Mouse (Mus musculus) midbrain, embryonic 10.5 days (tissue): ENCODE measurements around the gene Pum1. TPM values are rescaled to one million over a fixed set of nuclear protein-coding genes. Genes with fewer than 3 reads are reported as not detected.
A peak's percentile ranks its signal among the peaks of the same experiment; 100 is the strongest.
"Not testable (repeated sequence)": the region's sequence is repeated elsewhere in the genome, so short reads cannot be mapped to it uniquely, and the experiment has no call there.

Experiments
- DNase-seq: peaks from one replicate; pipeline ENCODE4 v3.0.0-alpha.2; 2017; ENCODE audit warnings: low spot score
- H3K27ac ChIP-seq: fragments of 300-500 bp; sonication (generic); replicated peaks from 2 replicates; pipeline ENCODE4 v1.5.1; 2016; ENCODE audit warnings: mild to moderate bottlenecking
- H3K27me3 ChIP-seq: fragments of 300-500 bp; sonication (generic); 2 replicates; pipeline ENCODE4 v1.6.1; 2016; ENCODE audit warnings: low read depth, mild to moderate bottlenecking; ENCODE audit not compliant: poor library complexity, severe bottlenecking
- H3K36me3 ChIP-seq: fragments of 300-500 bp; sonication (generic); 2 replicates; pipeline ENCODE4 v1.6.1; 2016; ENCODE audit warnings: mild to moderate bottlenecking, moderate library complexity
- H3K4me1 ChIP-seq: fragments of 300-500 bp; sonication (generic); 2 replicates; pipeline ENCODE4 v1.6.1; 2016
- H3K4me3 ChIP-seq: fragments of 300-500 bp; sonication (generic); 2 replicates; pipeline ENCODE4 v1.5.1; 2016; ENCODE audit warnings: mild to moderate bottlenecking, moderate library complexity
- H3K9me3 ChIP-seq: fragments of 300-500 bp; sonication (generic); replicated peaks from 2 replicates; pipeline ENCODE4 v1.6.1; 2016; ENCODE audit warnings: mild to moderate bottlenecking
- WGBS: fragments of 180-500 bp; shearing (Covaris S2); methylation state at CpG from one replicate; pipeline ENCODE4 v1.1.7; 2016; 5-methylcytosine and 5-hydroxymethylcytosine counted together
- polyA plus RNA-seq: library from polyadenylated mRNA; unstranded; fragments of >200 nt; fragmentation: Nextera tagmentation; extraction: Ambion mirVana; gene quantifications from 2 replicates; pipeline ENCODE4 v1.2.1, GENCODE M21; 2016

The Pum1 gene
- polyA plus RNA-seq: 117 and 126 TPM in 2 replicates

- peak; percentile 97 for DNase-seq
- H3K4me3 ChIP-seq: peak within 1 kb of the TSS; percentile 93
- H3K36me3 ChIP-seq: peaks cover 21% of the 10 kb centered on the region
- WGBS: under 1% methylated on average over 88 of the region's 90 CpGs
- peak within 1 kb of the TSS; percentile 99 for H3K27ac ChIP-seq
- no peaks in the 10 kb centered on the region for H3K27me3 ChIP-seq
- no peaks in the 10 kb centered on the region for H3K9me3 ChIP-seq
- H3K4me1 ChIP-seq: peaks cover 29% of the 10 kb centered on the region
Measured at GRCm38 (mm10) chr4:130662979-130663725, at the start of gene Pum1. Pum1 (plus strand) TSS chr4:130663321.

DNA sequence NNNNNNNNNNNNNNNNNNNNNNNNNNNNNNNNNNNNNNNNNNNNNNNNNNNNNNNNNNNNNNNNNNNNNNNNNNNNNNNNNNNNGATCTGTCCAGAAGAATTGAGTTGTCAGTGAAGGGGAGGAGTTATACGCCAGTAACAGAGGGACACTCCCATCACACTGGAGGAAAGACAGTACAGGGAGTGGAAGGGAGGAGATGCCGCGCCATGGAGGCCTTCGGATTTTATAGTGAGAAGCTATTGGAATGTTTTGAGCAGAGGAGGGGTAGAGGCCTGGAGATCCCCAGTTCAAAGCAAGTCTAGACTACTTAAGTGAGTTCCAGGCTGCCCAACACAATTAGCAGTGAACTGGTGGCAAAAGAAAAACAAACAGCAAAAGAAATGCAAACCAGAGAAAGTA lies 33.7 kb upstream of the Pum1 start:
- no peaks in the 10 kb centered on the region for H3K27me3 ChIP-seq
- WGBS: 9% methylated on average over 4 of the region's 4 CpGs
- peaks cover 7% of the 10 kb centered on the region for H3K4me1 ChIP-seq
- peak; percentile 44 for DNase-seq
- no peaks in the 10 kb centered on the region for H3K36me3 ChIP-seq
- peak overlapping the region; percentile 38 for H3K4me3 ChIP-seq
- H3K27ac ChIP-seq: peak overlapping the region; percentile 76
- no peaks in the 10 kb centered on the region for H3K9me3 ChIP-seq

DNA sequence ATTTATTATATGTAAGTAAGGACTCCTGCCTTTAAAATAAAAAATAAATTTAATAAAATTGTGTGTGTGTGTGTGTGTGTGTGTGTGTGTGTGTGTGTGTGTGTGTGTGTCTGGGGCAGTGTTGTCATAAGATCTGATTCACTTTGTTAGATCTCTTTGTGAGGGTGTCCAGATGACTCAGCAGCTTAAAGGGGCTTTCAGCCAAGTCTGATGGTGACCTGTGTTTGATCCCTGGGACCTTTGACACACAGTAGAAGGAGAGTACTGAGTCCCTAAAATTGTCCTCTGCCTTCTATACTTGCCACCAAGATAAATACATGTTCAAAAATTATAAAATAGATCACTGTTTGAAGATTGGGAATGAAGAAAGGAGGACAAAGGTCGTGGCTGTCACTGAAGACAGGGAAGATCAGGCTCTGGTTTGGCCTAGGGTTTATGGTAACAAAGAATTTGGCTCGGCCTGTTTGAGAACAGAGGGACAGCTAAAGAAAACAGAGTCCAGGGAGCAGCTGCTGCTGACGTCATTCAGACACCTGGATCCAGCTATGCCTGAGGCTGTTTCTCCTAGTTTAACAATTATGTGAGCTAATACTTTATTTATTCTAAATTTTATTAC lies 32.8 kb upstream of the Pum1 start:
- Histone ChIP-seq H3K4me3 (no peak overlapping the region), H3K36me3 (no peaks in the 10 kb centered on the region), H3K27ac (no peak overlapping the region), H3K4me1 (peaks cover 7% of the 10 kb centered on the region), H3K9me3 (no peaks in the 10 kb centered on the region), H3K27me3 (no peaks in the 10 kb centered on the region)
- 57% methylated on average over 3 of the region's 3 CpGs for WGBS
- peak; percentile 15 for DNase-seq

DNA sequence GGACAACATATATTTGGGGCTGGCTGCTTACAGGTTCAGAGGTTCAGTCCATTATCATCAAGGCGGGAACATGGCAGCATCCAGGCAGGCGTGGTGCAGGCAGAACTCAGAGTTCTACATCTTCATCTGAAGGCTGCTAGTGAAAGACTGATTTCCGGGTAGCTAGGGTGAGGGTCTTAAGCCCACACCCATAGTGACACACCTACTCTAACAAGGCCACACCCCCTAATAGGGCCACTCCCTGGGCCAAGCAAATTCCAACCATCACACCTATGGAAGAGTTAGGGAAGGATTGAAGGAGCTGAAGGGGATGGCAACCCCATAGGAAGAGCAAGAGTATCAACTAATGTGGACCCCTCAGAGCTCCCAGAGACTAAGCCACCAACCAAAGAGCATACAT lies 28.0 kb upstream of the Pum1 start:
- 91% methylated on average over 3 of the region's 3 CpGs for WGBS
- H3K4me1 ChIP-seq, H3K36me3 ChIP-seq, H3K4me3 ChIP-seq, DNase-seq, H3K9me3 ChIP-seq, H3K27ac ChIP-seq, H3K27me3 ChIP-seq: not testable (repeated sequence)

GRCm38 (mm10) chr4:130636761-130637160 lies 26.4 kb upstream of the Pum1 start:
- Histone ChIP-seq H3K36me3 (no peaks in the 10 kb centered on the region), H3K9me3 (no peaks in the 10 kb centered on the region), H3K27me3 (no peaks in the 10 kb centered on the region), H3K4me3 (no peak overlapping the region), H3K27ac (no peak overlapping the region), H3K4me1 (no peaks in the 10 kb centered on the region)
- DNase-seq: no peak
- 78% methylated on average over 3 of the region's 3 CpGs for WGBS

DNA sequence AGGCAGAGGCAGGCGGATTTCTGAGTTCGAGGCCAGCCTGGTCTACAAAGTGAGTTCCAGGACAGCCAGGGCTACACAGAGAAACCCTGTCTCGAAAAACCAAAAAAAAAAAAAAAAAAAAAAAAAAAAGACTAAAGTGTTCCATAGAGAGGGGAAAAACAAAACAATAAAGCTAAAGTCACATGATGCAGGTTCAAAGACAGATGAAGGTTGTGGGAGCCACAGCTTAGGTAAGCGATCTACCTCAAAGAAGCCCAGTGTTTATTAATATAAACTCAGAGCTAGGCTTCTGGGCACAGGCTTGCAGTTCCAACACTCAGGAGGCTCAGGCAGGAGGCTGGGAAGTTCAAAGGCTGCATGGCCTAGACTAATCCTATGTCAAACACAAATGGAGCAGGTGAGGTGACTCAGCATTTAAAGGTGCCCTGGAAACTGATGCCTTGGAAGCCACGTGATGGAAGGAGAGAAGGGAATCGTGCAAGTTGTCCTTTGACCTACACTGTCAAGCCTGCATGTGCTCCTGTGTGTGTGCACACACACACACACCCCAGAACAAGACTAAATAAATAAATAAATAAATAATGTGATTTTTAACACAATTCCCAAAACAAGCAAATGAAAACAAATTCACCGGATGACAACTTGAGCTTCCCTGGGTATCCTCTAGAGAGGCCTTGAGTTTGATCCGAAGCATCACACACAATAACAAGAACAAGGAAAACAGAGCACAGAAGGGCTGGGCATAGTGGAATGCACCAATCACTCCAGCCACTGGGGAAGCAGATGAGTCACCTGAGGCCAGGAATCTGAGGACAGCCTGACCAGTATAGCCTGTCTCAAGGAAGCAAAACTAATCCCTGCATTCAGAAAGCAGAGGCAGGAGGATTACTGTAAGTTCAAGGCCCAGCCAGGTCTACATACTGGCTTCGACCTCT lies 25.4 kb upstream of the Pum1 start:
- H3K4me1 ChIP-seq: no peaks in the 10 kb centered on the region
- H3K4me3 ChIP-seq: no peak overlapping the region
- DNase-seq: no peak
- H3K36me3 ChIP-seq: no peaks in the 10 kb centered on the region
- H3K9me3 ChIP-seq: no peaks in the 10 kb centered on the region
- no peak overlapping the region for H3K27ac ChIP-seq
- 86% methylated on average over 8 of the region's 9 CpGs for WGBS
- no peaks in the 10 kb centered on the region for H3K27me3 ChIP-seq

DNA sequence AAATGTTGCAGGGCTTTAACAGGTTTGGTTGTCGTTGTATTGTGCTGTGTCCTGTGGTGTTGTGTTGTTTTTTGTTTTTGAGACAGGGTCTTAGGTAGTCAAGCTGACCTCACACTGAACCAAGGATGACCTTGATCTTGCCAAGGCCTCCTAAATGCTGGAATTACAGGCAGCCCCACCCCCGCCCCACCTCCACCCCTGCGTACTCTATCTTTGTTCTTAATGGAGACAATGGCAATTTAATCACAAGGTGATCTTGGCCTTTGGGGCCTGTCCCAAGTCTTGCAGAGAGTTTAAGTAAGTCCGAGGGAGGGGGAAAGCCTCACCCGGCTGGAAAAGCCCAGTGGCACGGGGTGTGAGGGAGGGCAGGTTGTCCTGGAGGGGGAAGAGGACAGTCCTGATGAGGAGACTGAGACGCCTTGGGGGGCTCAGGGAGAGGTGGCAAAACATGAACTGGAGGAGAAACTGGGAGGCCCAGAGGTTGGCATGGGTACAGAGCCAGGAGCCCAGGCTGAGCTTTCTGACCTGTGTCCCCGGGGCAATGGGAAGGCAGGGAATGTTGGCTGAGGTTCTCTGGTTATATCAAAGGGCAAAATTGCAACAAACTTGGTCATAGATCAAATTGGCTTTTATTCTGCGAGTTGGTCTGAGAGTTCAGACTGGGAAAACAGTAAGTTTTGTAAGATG lies 22.9 kb upstream of the Pum1 start:
- Histone ChIP-seq H3K9me3 (no peaks in the 10 kb centered on the region), H3K4me3 (no peak overlapping the region), H3K36me3 (no peaks in the 10 kb centered on the region), H3K27ac (no peak overlapping the region), H3K4me1 (no peaks in the 10 kb centered on the region), H3K27me3 (no peaks in the 10 kb centered on the region)
- DNase-seq: no peak
- 78% methylated on average over 9 of the region's 9 CpGs for WGBS

DNA sequence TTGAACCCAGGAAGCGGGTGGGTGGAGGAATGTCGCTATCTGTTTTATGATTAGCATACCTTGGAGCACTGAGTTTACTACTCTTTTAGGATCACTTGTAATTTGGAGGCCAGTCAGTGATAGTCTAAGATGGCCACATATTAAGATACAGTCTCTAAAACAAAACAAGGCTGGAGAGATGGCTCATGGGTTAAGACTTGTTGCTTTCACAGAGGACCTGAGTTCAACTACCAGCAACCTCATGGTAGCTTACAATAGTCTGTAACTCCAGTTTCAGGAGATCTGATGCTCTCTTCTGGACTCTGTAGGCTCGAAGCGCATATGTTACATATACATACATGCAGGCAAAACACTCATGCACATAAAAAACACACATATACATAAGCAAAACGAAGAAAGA lies 20.7 kb upstream of the Pum1 start:
- no peak overlapping the region for H3K4me3 ChIP-seq
- H3K27me3 ChIP-seq: no peaks in the 10 kb centered on the region
- 89% methylated on average over 5 of the region's 5 CpGs for WGBS
- H3K36me3 ChIP-seq: no peaks in the 10 kb centered on the region
- DNase-seq: no peak
- no peaks in the 10 kb centered on the region for H3K4me1 ChIP-seq
- H3K9me3 ChIP-seq: no peaks in the 10 kb centered on the region
- no peak overlapping the region for H3K27ac ChIP-seq

- Histone ChIP-seq H3K9me3 (no peaks in the 10 kb centered on the region), H3K27ac (no peak overlapping the region), H3K4me1 (no peaks in the 10 kb centered on the region), H3K36me3 (no peaks in the 10 kb centered on the region), H3K27me3 (no peaks in the 10 kb centered on the region), H3K4me3 (no peak overlapping the region)
- DNase-seq: no peak
- 71% methylated on average over 1 of the region's 1 CpGs for WGBS
Measured at GRCm38 (mm10) chr4:130645426-130645825, 17.7 kb upstream of the Pum1 start.

GRCm38 (mm10) chr4:130651286-130651685 lies 11.8 kb upstream of the Pum1 start:
- 80% methylated on average over 4 of the region's 4 CpGs for WGBS
- no peak overlapping the region for H3K4me3 ChIP-seq

DNA sequence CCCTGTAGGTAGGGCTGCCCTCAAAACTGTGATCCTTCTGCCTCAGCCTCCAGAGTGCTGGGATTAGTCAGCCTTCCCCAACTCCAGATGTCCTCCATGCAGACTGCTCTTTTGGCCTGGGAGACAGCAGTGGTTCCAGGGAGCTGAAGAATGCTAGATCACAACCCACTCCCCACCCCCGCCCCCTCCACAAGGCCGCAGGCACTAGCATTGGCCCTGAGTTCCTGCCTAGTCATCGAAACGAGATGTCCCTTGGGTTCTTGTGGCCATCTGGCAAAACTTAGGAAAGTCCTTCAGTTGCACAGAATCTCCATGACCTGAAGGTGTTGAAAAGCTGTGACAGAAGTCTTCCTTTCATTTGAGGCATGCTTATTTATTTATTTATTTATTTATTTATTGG lies 10.6 kb upstream of the Pum1 start:
- 0 out of 2 replicates have a peak, but pooled peaks cover 2% of the 10 kb centered on the region for H3K4me1 ChIP-seq
- no peaks in the 10 kb centered on the region for H3K36me3 ChIP-seq
- H3K27me3 ChIP-seq: no peaks in the 10 kb centered on the region
- WGBS: 76% methylated on average over 4 of the region's 4 CpGs
- DNase-seq: no peak
- H3K27ac ChIP-seq: no peak overlapping the region
- no peak overlapping the region for H3K4me3 ChIP-seq
- H3K9me3 ChIP-seq: no peaks in the 10 kb centered on the region

More at GRCm38 (mm10) chr4:130651286-130651685, 11.8 kb upstream of the Pum1 start:
- H3K27ac ChIP-seq: no peak overlapping the region
- H3K4me1 ChIP-seq: 0 out of 2 replicates have a peak, but pooled peaks cover 2% of the 10 kb centered on the region
- H3K27me3 ChIP-seq: no peaks in the 10 kb centered on the region
- no peaks in the 10 kb centered on the region for H3K36me3 ChIP-seq
- DNase-seq: no peak
- H3K9me3 ChIP-seq: no peaks in the 10 kb centered on the region
